Mouse (Mus musculus) liver, embryonic 14.5 days (tissue): Measurements from ENCODE around the gene Clta. TPM values are rescaled to one million over a fixed set of nuclear protein-coding genes. Genes with fewer than 3 reads are reported as not detected.
A peak's percentile ranks its signal among the peaks of the same experiment; 100 is the strongest.

Experiments used
- ATAC-seq: fragments of 200-750 bp; cut with Nextera tagmentation; 2 replicates; pipeline ENCODE4 v1.8.0; 2017; ENCODE audit warnings: moderate number of reproducible peaks, mild to moderate bottlenecking, moderate library complexity; ENCODE audit not compliant: insufficient read depth
- DNase-seq, 3 experiments: peaks; one replicate each; pipeline ENCODE4 v3.0.0-alpha.2; 2012 to 2013; ENCODE audit warnings: low read depth in 3 of 3, low spot score in 3 of 3
- H3K27ac ChIP-seq: fragments of 300-500 bp; sonication (generic); 2 replicates; pipeline ENCODE4 v1.5.1; 2014; ENCODE audit warnings: moderate library complexity, mild to moderate bottlenecking, control low read depth, inconsistent platforms
- H3K27me3 ChIP-seq: fragments of 300-500 bp; sonication (generic); 2 replicates; pipeline ENCODE4 v1.6.1; 2014; ENCODE audit warnings: mild to moderate bottlenecking, low read length, moderate library complexity; ENCODE audit not compliant: control insufficient read depth, insufficient read depth
- H3K36me3 ChIP-seq: fragments of 300-500 bp; sonication (generic); replicated peaks from 2 replicates; pipeline ENCODE4 v1.6.1; 2014; ENCODE audit warnings: low read depth; ENCODE audit not compliant: control insufficient read depth, insufficient read depth
- H3K4me1 ChIP-seq, 2 experiments: fragments of 200-500 bp in 1 of 2; fragments of 300-500 bp in 1 of 2; sonication (generic) in 1 of 2; replicated peaks; 2 replicates each; pipeline ENCODE4 v1.6.1; 2012 to 2014; ENCODE audit warnings: antibody characterized with exemption in 1 of 2, inconsistent platforms in 1 of 2, low read length in 1 of 2; ENCODE audit not compliant: control insufficient read depth in 2 of 2, insufficient read depth in 2 of 2
- H3K4me2 ChIP-seq: fragments of 300-500 bp; sonication (generic); 2 replicates; pipeline ENCODE4 v1.6.1; 2014; ENCODE audit warnings: low read depth, mild to moderate bottlenecking, control low read depth, moderate library complexity
- H3K4me3 ChIP-seq, 2 experiments: fragments of 200-500 bp in 1 of 2; fragments of 300-500 bp in 1 of 2; sonication (generic) in 1 of 2; 2 replicates each; pipeline ENCODE4 v1.5.1; 2012 to 2014; ENCODE audit warnings: low read depth in 2 of 2, low read length in 2 of 2, mild to moderate bottlenecking in 2 of 2, control low read depth in 1 of 2, inconsistent platforms in 1 of 2, moderate library complexity in 1 of 2; ENCODE audit not compliant: insufficient read depth in 1 of 2
- H3K9ac ChIP-seq: fragments of 300-500 bp; sonication (generic); replicated peaks from 2 replicates; pipeline ENCODE4 v1.6.1; 2014; ENCODE audit warnings: mild to moderate bottlenecking, control low read depth, moderate library complexity
- H3K9me3 ChIP-seq: fragments of 300-500 bp; sonication (generic); 2 replicates; pipeline ENCODE4 v1.6.1; 2016; ENCODE audit warnings: low read length, mixed read lengths; ENCODE audit not compliant: control insufficient read depth
- CTCF ChIP-seq: IDR thresholded peaks from 2 replicates; pipeline ENCODE4 v1.5.1; 2016; ENCODE audit warnings: antibody characterized with exemption, low read depth, control low read depth
- EP300 ChIP-seq: IDR thresholded peaks from 2 replicates; pipeline ENCODE4 v1.6.1; 2016; ENCODE audit warnings: antibody characterized with exemption, low read depth
- WGBS: fragments of 180-500 bp; shearing (Covaris S2); extraction: QIAGEN DNeasy Blood & Tissue Kit; methylation state at CpG from one replicate; pipeline ENCODE4 v1.1.7; 2014; ENCODE audit not compliant: insufficient replicate concordance; 5-methylcytosine and 5-hydroxymethylcytosine counted together
- polyA plus RNA-seq, 2 experiments: library from polyadenylated mRNA; depleted of rRNA in 1 of 2; stranded (reverse) in 1 of 2; unstranded in 1 of 2; fragments of >200 nt; fragmentation: Nextera tagmentation in 1 of 2; extraction: Ambion mirVana in 1 of 2; gene quantifications; 2 replicates each; pipeline versions ENCODE4 v1.2.1 to v1.2.3; 2012 to 2014

Gene Clta
- polyA plus RNA-seq, 2 experiments: 121 to 173 TPM

- no peak overlapping the region for H3K9ac ChIP-seq
- no peaks in the 10 kb centered on the region for H3K27me3 ChIP-seq
- no peak for TF ChIP-seq EP300
- no peak for TF ChIP-seq CTCF
- WGBS: 87% methylated on average over 13 of the region's 13 CpGs
- no peak overlapping the region for H3K4me3 ChIP-seq
- H3K9me3 ChIP-seq: no peaks in the 10 kb centered on the region
- no peak for ATAC-seq
- H3K36me3 ChIP-seq: peaks cover 16% of the 10 kb centered on the region
- no peak for DNase-seq
- H3K4me2 ChIP-seq: no peak overlapping the region
- no peak overlapping the region for H3K27ac ChIP-seq
- peaks cover 0 to 3% of the 10 kb centered on the region in 2 experiments; a peak in 1 of 4 replicates for H3K4me1 ChIP-seq
Observed at GRCm38 (mm10) chr4:44059674-44060073, 55.4 kb downstream of the Clta start.

GRCm38 (mm10) chr4:44062062-44062461 lies 57.8 kb downstream of the Clta start:
- Histone ChIP-seq H3K27me3 (no peaks in the 10 kb centered on the region), H3K36me3 (peaks cover 16% of the 10 kb centered on the region), H3K27ac (no peak overlapping the region), H3K9me3 (no peaks in the 10 kb centered on the region), H3K4me2 (no peak overlapping the region), H3K9ac (no peak overlapping the region; the same call in 1 of the 2 replicates), H3K4me1 (peaks cover 0 to 4% of the 10 kb centered on the region in 2 experiments; a peak in 1 of 4 replicates), H3K4me3 (no peak overlapping the region)
- ATAC-seq (no peak), DNase-seq (no peak)
- no peak for TF ChIP-seq EP300
- no peak for TF ChIP-seq CTCF
- 42% methylated on average over 9 of the region's 9 CpGs for WGBS

- WGBS: 83% methylated on average over 14 of the region's 14 CpGs
- Histone ChIP-seq H3K4me2 (no peak overlapping the region), H3K9me3 (no peaks in the 10 kb centered on the region), H3K36me3 (peaks cover 16% of the 10 kb centered on the region), H3K27ac (no peak overlapping the region), H3K9ac (no peak overlapping the region), H3K4me1 (peaks cover 0 to 9% of the 10 kb centered on the region in 2 experiments; a peak in 1 of 4 replicates), H3K4me3 (no peak overlapping the region), H3K27me3 (no peaks in the 10 kb centered on the region)
- TF ChIP-seq CTCF (no peak), EP300 (no peak)
- DNase-seq: no peak
- ATAC-seq: no peak
Observed at GRCm38 (mm10) chr4:44062816-44063215, 58.6 kb downstream of the Clta start.

- WGBS: 11% methylated on average over 16 of the region's 16 CpGs
Observed at GRCm38 (mm10) chr4:44065355-44066025, 61.2 kb downstream of the Clta start.

GRCm38 (mm10) chr4:44066891-44067290 lies 62.6 kb downstream of the Clta start:
- peaks cover 18 to 31% of the 10 kb centered on the region in 2 experiments for H3K4me1 ChIP-seq
- no peaks in the 10 kb centered on the region for H3K27me3 ChIP-seq
- ATAC-seq: no peak
- DNase-seq: no peak
- peak overlapping the region; percentile 58; the same call in 1 of the 2 replicates for H3K4me2 ChIP-seq
- no peak overlapping the region for H3K27ac ChIP-seq
- TF ChIP-seq CTCF (no peak), EP300 (no peak)
- H3K9me3 ChIP-seq: no peaks in the 10 kb centered on the region
- no peak overlapping the region for H3K9ac ChIP-seq
- 80% methylated on average over 6 of the region's 6 CpGs for WGBS
- H3K36me3 ChIP-seq: peaks cover 3% of the 10 kb centered on the region; the same call in 1 of the 2 replicates
- peak overlapping the region in 1 of 2 experiments; percentile 4; a peak in 1 of 4 replicates for H3K4me3 ChIP-seq

More at GRCm38 (mm10) chr4:44065355-44066025, 61.2 kb downstream of the Clta start:
- peak overlapping the region; percentile 5; the same call in 1 of the 2 replicates for H3K9ac ChIP-seq
- H3K27me3 ChIP-seq: no peaks in the 10 kb centered on the region
- TF ChIP-seq CTCF (peak; percentile 99), EP300 (no peak)
- H3K27ac ChIP-seq: no peak overlapping the region
- peaks cover 3% of the 10 kb centered on the region; the same call in 1 of the 2 replicates for H3K36me3 ChIP-seq
- ATAC-seq: peak; percentile 74
- peaks cover 9 to 23% of the 10 kb centered on the region in 2 experiments for H3K4me1 ChIP-seq
- H3K4me2 ChIP-seq: peak overlapping the region; percentile 58
- no peaks in the 10 kb centered on the region for H3K9me3 ChIP-seq
- peak; percentile 63 to 75 (median 66) for DNase-seq
- H3K4me3 ChIP-seq: peak overlapping the region; percentile 27 to 41; a peak in 3 of 4 replicates
